Mouse (Mus musculus): Measurements from ENCODE around the gene Sdad1. TPM values are rescaled to one million over a fixed set of nuclear protein-coding genes. Genes with fewer than 3 reads are reported as not detected.

Sdad1 gene
- 10 to 100 TPM; 25.0 to 39.1 TPM for total RNA-seq (2021)
- polyA plus RNA-seq (2012; rRNA removed): 11.2 and 13.2 TPM in 2 replicates
- long read RNA-seq, full-length matches to known transcripts: 5 of 7 reads
- long read RNA-seq, partial matches to known transcripts: 0 of 7 reads
- long read RNA-seq, other reads (novel, unspliced or antisense): 2 of 7 reads

DNA sequence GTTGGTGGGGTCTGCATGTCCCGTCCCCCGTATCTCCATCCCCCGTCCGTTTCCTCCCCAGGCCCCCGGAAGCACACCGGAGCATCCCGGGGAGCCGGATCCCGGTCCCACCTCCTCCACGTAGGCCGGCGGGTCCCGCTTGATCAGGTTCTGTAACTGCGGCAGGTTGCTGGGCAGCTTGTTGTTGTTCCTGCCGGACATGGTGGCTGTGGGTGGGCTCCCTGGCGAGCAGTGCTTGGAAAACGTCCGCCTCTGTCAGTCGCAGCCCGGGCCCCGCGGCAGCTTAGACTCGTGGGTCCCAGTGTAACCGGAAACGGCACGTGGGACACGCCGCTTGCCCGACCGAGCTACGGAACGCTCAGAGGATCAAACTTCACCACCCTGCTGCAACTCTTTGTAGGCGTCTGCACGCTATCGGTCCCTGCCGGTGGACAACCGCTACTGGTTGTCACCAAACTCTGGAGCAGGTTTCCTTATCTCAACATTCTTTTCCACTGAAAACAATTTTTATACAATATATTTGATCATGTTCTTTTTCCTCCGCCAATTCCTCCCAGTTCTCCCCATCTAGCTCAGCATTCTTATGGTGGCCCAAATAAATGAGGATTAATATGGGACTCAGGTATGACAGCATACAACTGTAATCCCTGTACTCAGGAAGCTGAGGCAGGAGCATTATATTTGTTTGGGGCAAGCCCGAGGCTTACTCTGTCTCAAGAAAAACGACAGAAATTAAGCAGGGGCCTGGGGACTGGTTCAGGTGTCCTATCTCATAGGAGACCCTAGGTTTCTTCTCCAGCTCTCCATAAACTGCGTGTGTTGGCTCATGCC, at the start of gene Sdad1:
Gene Sdad1, minus strand, starts transcription at position 799 of the 831 bp plus-strand sequence.
- peak; percentile 94 for DNase-seq

DNA sequence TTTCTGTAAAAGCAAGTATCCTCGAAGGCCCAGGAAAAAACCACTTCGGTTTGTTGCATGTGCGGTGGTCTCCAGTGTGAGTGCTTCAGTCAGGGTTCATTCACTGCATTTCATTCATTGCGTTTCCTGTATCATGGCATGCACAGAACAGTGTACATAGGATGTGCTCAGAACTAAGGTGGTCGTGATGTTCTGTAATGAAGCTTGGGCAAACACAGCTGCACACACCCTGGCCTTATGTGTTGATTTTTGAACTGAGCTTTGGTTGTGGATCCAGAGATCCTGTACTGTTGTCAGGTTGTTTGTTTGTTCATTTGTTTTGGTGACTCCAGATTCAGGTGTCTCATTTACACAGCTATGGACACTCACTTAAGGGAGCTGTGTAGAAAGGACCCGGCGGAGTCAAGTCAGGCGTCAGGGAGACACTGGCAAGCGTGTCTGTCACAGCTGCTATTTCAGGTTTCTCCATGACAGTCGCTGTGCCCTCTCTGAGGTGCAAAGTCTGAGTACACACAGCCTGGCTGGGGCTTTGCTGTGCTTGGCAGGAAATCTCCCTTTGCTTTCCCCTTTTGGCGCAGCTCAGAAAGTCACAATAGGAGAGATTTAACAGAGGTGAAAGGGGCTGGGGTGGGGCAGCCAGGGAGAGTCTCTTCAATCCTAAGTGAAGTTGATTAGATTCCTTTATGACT, 48.6 kb upstream of the Sdad1 start:
- no peak for DNase-seq

DNA sequence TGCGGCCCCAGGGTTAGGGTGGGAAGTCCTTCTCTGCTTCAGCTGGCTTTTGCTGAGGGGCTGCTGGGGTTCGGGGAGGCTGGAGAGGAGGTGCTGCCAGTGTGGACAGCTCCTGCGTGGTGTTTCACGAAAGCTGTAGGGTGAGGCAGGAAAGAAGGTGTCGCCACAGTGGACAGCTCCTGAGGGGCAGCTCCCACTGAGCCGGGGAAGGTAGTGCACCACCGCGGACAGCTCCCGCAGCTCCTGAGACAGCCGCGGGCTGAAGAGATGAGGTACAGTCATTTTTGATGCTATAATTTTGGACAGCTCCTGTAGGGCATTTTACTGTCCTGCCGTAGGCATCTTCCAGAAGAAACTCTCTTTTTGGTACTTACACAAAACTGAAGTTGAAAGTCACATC, 47.8 kb upstream of the Sdad1 start:
- peak; percentile 34 for DNase-seq

DNA sequence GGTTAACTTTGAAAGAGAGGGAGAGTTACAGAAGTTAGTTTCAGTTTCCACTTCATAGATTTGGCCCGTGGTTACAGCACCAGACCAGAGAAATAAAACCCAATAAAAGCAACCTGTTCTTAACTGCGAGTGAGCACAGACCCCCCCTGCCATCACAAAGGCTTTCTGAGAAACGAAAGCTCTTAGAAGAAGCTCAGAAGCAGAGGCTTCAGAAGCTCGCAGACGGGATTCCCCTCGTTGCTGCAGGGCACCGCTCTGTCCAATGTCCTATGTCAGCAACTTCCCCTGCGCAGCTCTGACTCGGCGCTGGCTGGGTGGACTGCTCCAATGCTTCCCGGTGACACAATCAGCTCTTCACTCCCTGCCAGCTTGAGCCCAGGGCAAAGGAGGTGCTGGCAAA, 43.2 kb upstream of the Sdad1 start:
- peak; percentile 85 for DNase-seq

DNA sequence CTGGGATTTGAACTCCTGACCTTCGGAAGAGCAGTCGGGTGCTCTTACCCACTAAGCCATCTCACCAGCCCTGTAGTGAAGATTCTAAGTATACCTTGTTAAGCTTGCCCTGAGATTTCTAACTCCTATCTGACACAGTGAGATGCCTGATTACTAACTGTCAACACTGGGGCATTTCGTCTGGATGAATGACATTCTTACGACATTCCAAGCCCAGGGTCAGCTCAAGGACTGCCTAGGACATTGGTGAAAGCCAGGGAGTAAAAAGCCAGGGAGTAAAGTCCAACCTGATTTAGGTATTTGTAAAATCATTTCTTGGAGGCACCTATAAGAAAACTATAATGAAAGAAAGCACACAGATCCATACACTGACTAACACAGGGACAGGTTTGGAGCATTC, 42.4 kb upstream of the Sdad1 start:
- peak; percentile 54 for DNase-seq

DNA sequence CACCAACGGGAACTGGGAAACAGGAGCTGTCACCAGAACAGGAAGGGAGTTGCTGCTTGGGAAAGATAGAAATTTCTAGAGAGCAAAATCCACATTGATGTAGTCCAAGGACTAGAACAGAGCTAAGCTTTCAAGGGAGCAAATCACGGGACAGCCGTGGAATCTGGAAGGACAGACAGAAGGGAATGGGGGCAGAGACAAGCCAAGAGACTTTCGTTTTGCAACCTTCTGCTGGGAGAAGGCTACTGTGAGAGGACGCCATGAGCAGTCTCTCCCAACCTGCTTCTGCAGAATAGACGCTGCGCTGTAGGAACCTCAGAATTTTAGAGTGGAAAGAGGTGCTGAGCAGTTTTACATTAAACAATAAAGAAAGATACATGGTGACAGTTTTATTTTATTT, 39.5 kb upstream of the Sdad1 start:
- DNase-seq: no peak

DNA sequence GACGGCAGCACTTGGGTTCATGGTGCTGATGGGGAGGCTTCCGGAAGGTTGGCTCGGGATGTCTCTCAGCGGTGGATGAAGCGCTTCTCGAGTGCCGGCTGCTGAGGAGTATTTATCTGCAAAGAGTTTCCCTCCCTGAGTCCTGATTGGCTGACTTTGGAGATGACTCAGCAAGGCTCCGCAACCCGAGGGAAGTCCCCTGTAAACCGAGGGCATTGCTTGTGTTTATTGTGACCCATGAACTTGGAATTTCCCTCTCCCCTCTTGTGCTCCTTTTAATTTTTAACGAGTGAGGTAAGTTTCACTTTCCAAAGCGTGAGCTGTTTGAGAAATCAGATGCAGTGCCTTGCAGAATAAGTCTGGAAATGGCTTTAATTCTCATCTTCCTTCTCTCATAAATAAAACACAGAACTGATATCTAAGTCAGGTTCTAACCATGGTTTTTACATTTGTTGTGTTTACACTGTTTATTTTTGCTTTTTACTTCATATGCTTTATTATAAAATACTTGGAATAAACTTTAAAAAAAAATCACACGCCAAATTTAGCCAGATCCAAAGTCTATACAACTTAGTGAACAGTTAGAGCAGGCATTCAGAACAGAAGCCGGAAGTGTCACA, 38.6 kb upstream of the Sdad1 start, which contains the start of gene Cxcl10:
Gene Cxcl10, minus strand, starts transcription at position 96 of the 620 bp plus-strand sequence.
- DNase-seq: peak; percentile 83

DNA sequence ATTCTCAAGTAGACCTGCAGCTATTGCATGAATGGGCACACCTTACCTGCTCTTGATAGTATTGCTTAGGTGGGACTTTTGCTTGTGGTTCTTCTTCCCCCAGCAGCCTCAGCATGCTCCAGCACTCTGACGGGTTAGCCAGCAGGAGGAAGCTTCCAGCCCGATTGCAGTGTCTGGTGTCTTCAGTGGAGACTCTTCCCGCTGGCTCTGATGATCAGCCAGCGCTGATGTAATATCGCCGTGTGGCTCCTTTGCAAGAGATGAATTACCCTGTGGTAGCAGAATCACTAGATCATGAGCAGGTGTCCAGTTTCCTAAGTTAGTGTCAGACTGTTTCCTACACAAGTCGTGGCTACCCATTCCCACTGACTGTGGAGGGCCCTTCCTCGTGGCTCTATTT, 34.7 kb upstream of the Sdad1 start:
- no peak for DNase-seq

DNA sequence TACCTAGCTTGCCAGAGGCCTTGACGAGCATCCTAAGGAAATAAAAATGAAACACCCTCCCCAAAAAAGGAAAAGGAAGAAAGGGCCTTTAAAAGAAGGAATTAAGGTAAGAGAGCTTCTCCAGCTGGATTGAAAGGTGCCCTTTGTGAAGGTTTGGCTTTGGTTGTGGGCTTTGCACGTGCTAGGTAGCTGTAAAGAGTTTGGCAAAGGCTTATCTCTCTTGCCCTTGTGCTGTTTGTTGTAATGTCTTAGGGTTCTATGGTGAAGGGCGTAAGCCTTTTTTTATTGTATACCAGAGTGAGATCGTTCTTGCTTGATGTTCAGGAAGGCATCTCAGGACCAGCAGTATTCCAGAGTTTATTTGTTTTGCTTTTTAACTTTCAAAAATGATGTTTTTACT, 30.3 kb upstream of the Sdad1 start:
- no peak for DNase-seq

DNA sequence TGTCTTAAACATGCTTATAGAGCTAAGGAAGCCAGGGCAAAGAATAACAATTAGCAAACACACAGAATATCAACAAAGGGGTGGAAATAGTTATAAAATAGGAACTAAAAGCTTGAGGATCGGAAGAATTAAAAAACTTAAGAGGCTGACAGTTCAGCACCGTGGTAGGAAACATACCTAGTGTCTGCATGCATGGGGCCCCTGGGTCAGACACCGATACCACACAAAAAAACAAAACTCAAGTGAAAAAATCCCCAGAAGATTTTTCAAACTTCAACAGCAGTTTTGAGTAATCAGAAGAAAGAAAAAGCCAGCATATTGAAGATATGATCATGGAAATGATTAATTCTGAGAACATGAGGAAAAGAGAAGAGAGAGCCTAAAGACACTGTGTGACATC, 26.5 kb upstream of the Sdad1 start:
- DNase-seq: no peak

DNA sequence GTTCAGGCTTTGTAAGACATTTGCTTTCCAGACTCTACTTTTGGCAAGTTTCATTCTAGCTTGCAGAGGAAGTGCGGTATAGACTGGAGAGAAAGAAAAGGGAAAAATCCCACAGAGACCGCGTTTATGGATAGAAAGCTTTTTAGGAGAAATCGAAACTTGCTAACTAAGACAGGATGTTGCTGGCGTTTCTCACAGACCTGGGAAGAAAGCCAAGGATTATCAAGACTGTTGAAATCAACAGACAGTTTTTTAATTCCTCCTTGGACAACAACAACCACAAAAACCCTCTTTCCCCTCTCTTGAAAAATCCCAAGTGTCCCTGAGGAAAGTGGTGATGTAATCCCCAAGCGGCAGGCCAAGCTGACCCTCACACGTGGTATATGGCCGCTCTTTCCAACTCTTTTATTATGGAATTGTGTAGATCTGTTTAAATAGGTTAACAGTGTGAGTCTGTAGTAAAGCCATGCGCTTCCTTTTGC, 22.1 kb upstream of the Sdad1 start:
- peak; percentile 72 for DNase-seq

DNA sequence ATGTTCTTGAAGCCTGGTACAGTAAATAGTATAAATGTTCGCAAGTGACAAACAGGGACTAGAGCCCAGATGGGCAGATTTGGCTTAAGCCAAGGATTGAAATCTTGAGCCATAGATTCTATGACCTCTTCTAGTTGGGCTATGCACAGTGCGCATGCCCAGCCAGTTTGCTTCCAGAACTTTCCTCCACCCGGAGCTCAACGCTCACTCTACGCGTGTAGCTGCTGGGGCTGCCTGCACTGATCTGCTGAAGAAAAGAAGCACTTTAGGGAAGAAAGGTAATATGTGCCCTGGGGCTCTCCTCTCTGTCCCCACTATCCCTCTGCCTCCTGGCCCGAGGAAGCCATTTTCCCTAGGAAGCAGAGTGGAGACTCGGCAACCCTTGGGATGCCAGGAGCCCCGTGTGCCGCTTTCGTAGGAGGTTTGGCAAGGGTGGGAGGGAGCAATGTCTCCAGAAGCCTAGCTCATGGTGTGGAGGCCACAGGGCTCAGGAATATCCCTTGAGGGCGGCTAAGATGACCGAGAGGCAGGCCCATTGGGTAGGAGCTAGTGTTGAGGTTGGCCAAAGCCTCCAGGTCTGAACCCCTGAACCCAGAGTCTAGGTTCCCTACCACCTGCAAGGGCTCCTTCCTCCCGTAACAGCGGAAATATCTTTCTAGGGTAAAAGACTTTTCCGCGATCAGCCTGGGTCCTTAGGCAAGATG, 21.5 kb upstream of the Sdad1 start, which contains the start of gene Art3:
Gene Art3, plus strand, starts transcription at position 193 of the 704 bp plus-strand sequence.
- DNase-seq: peak; percentile 18

DNA sequence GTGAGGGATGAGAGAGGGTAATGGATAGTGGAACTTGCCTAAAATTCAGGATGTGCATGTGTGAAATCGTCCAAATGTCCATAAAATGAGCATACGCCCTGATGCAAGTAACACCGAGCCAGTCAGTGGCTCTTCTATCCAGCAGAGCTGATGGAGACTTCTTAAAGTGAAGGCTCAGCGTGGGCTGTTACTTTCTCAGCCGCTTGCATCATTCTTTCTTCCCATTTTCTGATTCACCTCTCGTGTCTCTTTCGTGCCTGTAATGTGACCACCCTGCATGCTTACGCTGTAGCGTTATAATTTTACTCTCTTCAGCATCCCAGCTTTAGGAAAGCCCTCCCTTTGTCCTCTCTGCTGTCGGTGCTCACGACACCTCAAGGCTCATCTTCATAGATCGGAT, 20.8 kb upstream of the Sdad1 start:
- no peak for DNase-seq

DNA sequence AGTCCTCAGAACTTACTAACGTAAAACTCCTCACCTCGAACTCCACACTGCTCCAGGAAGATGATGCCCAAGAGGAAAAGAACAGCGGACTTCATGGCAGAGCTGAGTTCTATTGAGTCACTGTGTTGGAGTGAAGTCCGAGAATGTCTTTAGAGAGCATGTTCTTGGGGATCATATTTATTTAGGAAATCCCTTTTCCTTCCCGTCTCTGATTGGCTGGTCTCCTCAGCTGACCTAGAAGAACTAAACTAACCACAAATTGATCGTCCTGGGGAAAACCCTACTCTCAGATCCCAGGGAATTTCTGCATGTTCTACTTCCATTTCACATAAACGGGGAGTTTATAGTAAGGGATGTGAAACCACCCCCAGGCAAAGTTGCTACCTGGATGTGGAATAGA, 17.6 kb upstream of the Sdad1 start, which contains the start of gene Cxcl9:
Gene Cxcl9, minus strand, starts transcription at position 151 of the 400 bp plus-strand sequence.
- no peak for DNase-seq

DNA sequence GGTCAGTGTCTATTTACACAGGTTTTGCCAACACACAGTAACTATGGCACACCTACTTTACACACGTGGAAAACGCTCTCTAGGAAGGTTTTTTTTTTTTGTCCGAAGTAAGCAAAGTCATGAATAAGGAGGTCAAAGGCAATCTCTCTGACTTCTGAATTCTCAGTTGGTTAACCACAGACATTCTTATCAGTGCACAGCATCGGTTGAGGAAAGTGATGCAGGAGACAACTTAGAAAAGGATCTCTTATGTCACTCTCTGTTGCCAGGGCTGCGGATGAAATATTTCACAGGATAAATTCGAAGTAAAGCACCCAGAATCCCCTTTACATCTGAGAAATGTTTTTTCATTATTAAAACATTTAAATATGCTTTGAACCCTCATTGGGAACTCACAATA, 17.1 kb upstream of the Sdad1 start:
- no peak for DNase-seq

DNA sequence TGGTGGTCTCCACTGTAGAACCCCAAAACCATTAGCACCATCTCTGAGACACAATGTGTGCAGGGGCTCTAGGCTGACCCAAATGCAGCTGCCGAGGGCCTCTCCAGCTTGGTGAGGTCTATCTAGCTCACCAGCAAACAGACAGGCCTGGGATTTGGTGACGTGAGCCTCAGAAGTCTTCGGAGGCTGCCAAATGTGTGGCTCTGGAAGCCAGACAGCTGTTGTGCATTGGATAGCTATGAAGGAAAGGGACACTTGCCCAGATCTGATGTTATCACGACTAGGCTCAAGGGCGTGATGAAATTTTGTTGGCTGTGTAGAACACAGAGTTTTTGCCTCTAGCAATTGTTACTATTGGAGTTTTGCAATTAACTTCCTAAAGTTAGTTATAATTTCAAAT, 13.0 kb upstream of the Sdad1 start:
- DNase-seq: peak; percentile 69

DNA sequence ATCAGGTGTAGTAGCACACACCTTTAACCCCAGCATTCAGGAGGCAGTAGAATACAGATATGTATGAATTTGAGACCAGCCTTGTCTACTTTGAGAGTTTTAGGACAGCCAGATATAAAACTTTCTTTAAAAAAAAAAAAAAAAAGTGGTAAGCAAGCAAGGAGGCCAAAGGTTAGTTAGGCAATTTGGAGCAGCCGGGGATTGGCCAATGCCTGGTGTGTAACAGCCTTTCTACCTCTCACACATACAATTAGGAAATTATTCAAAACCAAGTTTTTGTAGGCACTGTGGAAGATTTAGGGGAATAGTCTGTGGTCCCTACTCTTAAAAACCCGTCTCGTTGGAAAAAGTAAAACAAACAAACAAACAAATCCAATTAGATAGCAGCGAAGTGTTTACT, 12.3 kb upstream of the Sdad1 start:
- peak; percentile 23 for DNase-seq

DNA sequence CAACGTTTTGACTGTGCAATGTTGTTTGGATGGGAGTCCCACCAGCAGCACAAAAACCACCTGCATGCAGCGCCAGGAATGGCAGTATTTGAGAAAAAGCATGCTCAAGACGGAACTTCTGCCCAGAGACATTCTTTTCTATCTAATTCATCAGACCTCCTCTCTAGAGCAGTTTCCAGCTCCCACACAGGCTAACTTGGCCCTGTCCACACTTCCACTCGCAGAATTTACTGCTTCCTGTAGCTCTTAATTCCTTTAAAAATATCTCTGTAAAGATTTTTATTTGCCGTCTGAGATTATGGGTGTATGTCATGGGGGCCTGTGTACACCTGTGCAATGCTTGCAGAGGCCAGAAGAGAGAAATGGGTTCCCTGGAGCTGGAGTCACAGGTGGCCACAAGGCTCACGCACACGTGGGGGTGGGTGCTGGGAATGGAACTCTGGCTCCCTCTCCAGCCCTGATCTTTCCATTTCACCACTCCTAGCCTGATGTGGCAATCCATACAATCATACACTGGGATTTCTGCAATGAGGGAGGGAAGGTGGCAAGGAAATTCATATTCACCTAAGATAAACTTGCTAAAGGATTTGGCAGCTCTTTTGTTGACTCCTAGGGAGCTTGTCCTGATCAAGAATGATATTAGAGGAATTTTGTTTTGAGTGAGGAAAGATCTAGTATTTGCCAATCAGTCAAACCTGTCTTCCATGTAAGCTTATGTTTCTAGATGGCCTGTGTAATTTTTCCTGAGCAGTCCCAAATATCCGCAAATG, 11.5 kb upstream of the Sdad1 start:
- peak; percentile 32 for DNase-seq

DNA sequence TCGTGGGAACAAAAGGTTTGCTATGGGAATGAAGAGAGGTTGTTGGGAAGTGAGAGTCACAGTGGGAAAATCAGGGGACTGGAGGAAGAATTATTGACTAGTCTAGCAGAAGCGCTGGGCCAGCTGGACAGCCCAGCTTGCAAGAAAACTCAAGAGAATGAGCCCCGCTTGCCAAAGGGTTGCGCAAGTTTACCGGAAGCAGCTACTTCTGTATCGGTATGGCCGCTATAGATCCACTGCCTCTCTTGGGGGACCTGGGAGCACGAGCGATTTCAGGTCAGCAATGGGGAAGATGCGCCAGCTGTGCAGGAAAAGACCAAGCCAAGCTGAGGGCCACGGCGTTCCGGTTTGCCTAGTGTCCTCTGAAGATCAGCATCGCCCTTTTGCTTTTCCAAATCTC, 8.3 kb upstream of the Sdad1 start:
- DNase-seq: no peak

DNA sequence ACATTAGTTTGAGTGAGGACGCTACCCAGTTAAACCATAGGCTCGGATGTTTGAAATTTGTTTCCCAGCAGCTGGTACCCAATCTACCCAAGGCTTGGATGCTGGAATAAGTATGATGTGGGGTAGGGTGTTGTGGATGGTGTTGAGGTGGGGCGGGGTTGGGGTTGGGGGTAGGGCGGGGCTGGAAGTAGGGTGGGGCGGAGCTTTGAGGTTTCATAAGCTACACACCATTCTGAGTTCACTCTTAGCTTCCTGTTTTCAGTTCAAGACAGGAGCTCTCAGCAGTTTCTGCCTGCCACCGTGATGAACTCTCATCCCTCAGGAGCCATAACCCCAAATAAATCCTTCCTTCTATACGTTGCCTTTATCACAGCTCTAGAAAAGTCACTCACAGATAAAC, 7.8 kb upstream of the Sdad1 start:
- DNase-seq: no peak

DNA sequence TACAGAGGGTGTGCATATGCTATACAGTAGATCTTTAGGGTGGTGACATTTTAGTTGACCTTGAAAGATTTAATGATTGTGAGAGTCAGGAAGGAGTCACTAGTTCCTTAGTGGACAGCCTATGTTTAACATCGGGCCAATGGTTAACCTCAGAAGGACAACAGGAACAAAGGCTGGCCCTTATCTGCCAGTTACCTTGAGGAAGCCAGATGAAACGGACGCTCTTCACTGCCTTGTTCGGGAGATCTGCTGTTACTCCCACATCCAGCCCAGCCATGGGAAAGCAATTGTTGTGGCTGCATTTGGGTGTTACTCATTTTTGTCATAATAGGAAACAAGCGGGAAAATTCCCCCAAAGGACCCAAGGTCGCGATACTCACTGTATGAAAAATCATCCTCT, 3.5 kb upstream of the Sdad1 start:
- no peak for DNase-seq

Measured in adrenal gland, adult 2 months (tissue).